Mouse (Mus musculus) C2C12 (cell line): Measurements from ENCODE around the gene Gpr137b. TPM values are rescaled to one million over a fixed set of nuclear protein-coding genes. Genes with fewer than 3 reads are reported as not detected.
"Not testable (repeated sequence)": the region's sequence is repeated elsewhere in the genome, so short reads cannot be mapped to it uniquely, and the experiment has no call there.

Experiments
- H3K27me3 ChIP-seq: one replicate; pipeline ENCODE4 v1.6.1; 2011; ENCODE audit not compliant: control insufficient read depth, insufficient read depth, insufficient read length
- H3K36me3 ChIP-seq: one replicate; pipeline ENCODE4 v1.6.1; 2011; ENCODE audit not compliant: control insufficient read depth, insufficient read depth
- H3K4me3 ChIP-seq: one replicate; pipeline ENCODE4 v1.5.1; 2011; ENCODE audit warnings: mild to moderate bottlenecking, control low read depth; ENCODE audit not compliant: poor library complexity, insufficient read depth, severe bottlenecking
- H3K79me2 ChIP-seq: one replicate; pipeline ENCODE4 v1.6.1; 2011; ENCODE audit not compliant: control insufficient read depth, insufficient read depth
- H3K79me3 ChIP-seq: one replicate; pipeline ENCODE4 v1.6.1; 2011; ENCODE audit warnings: low read depth, control low read depth
- H3ac ChIP-seq: one replicate; pipeline ENCODE3; 2011; ENCODE audit warnings: low read depth; ENCODE audit not compliant: control insufficient read depth, insufficient read length
- CEBPB ChIP-seq: IDR thresholded peaks from one replicate; pipeline ENCODE4 v1.6.1; 2011; ENCODE audit warnings: low read depth, mild to moderate bottlenecking, control low read depth, moderate library complexity
- CTCF ChIP-seq: IDR thresholded peaks from one replicate; pipeline ENCODE4 v1.5.1; 2011; ENCODE audit not compliant: control insufficient read depth, insufficient read depth, insufficient read length
- FOSL1 ChIP-seq: IDR thresholded peaks from one replicate; pipeline ENCODE4 v1.8.0; 2011; ENCODE audit warnings: mild to moderate bottlenecking, low read length; ENCODE audit not compliant: poor library complexity, insufficient read depth, severe bottlenecking
- MAX ChIP-seq: IDR thresholded peaks from one replicate; pipeline ENCODE4 v1.6.1; 2011; ENCODE audit warnings: mild to moderate bottlenecking, control low read depth
- MYOD1 ChIP-seq: IDR thresholded peaks from one replicate; pipeline ENCODE4 v1.6.1; 2011; ENCODE audit warnings: low read depth; ENCODE audit not compliant: control insufficient read depth, insufficient read length
- MYOG ChIP-seq: IDR thresholded peaks from one replicate; pipeline ENCODE4 v1.6.1; 2011; ENCODE audit not compliant: control insufficient read depth, insufficient read length; ENCODE audit errors: extremely low read depth
- USF1 ChIP-seq: IDR thresholded peaks from one replicate; pipeline ENCODE4 v1.6.1; 2011; ENCODE audit warnings: low read depth, mild to moderate bottlenecking, control low read depth, moderate library complexity
- polyA plus RNA-seq: library from polyadenylated mRNA; unstranded; fragments of >200 nt; fragmentation: generic; extraction: Trizol; gene quantifications from one replicate; pipeline ENCODE4 v1.2.1, GENCODE M21; 2012; ENCODE audit warnings: missing spikeins

Gpr137b gene
- polyA plus RNA-seq, 1 experiment, result 19.6 TPM

- Histone ChIP-seq H3K4me3 (no peak overlapping the region), H3K79me2 (peaks cover 20% of the 10 kb centered on the region), H3K79me3 (peaks cover 14% of the 10 kb centered on the region), H3K36me3 (peaks cover 13% of the 10 kb centered on the region), H3ac (no peak overlapping the region), H3K27me3 (no peaks in the 10 kb centered on the region)
- TF ChIP-seq FOSL1, result no peak
- TF ChIP-seq USF1, result no peak
- no peak for TF ChIP-seq MYOD1
- TF ChIP-seq MAX, result no peak
- no peak for TF ChIP-seq CEBPB
- no peak for TF ChIP-seq CTCF
- no peak for TF ChIP-seq MYOG
Measured at GRCm38 (mm10) chr13:13377180-13377579, 16.6 kb downstream of the Gpr137b start.

GRCm38 (mm10) chr13:13373965-13374364 lies 19.8 kb downstream of the Gpr137b start:
- Histone ChIP-seq H3K36me3 (peaks cover 21% of the 10 kb centered on the region), H3K79me2 (peaks cover 20% of the 10 kb centered on the region), H3K79me3 (peaks cover 16% of the 10 kb centered on the region)
- not testable (repeated sequence) for H3ac ChIP-seq, H3K4me3 ChIP-seq, H3K27me3 ChIP-seq

GRCm38 (mm10) chr13:13371436-13371835 lies 22.4 kb downstream of the Gpr137b start:
- peaks cover 10% of the 10 kb centered on the region for H3K79me2 ChIP-seq
- peaks cover 12% of the 10 kb centered on the region for H3K79me3 ChIP-seq
- not testable (repeated sequence) for H3ac ChIP-seq, H3K4me3 ChIP-seq, H3K27me3 ChIP-seq
- peaks cover 23% of the 10 kb centered on the region for H3K36me3 ChIP-seq

GRCm38 (mm10) chr13:13366371-13366770 lies 27.4 kb downstream of the Gpr137b start:
- not testable (repeated sequence) for H3K27me3 ChIP-seq, H3K4me3 ChIP-seq, H3K79me2 ChIP-seq, H3K79me3 ChIP-seq, H3ac ChIP-seq
- H3K36me3 ChIP-seq, result peaks cover 37% of the 10 kb centered on the region

GRCm38 (mm10) chr13:13363536-13363935 lies 30.3 kb downstream of the Gpr137b start:
- not testable (repeated sequence) for H3K79me3 ChIP-seq, H3K79me2 ChIP-seq, H3ac ChIP-seq, H3K4me3 ChIP-seq, H3K27me3 ChIP-seq
- H3K36me3 ChIP-seq, result peaks cover 45% of the 10 kb centered on the region

GRCm38 (mm10) chr13:13362261-13362660 lies 31.6 kb downstream of the Gpr137b start:
- H3ac ChIP-seq, H3K79me2 ChIP-seq, H3K79me3 ChIP-seq, H3K27me3 ChIP-seq, H3K4me3 ChIP-seq: not testable (repeated sequence)
- H3K36me3 ChIP-seq, result peaks cover 50% of the 10 kb centered on the region

- H3K36me3 ChIP-seq, result peaks cover 43% of the 10 kb centered on the region
- H3K79me2 ChIP-seq, H3ac ChIP-seq, H3K4me3 ChIP-seq, H3K79me3 ChIP-seq, H3K27me3 ChIP-seq: not testable (repeated sequence)
Measured at GRCm38 (mm10) chr13:13360045-13360444, 33.8 kb downstream of the Gpr137b start.

- not testable (repeated sequence) for H3K79me3 ChIP-seq, H3K4me3 ChIP-seq, H3K79me2 ChIP-seq, H3K27me3 ChIP-seq, H3ac ChIP-seq
- H3K36me3 ChIP-seq, result peaks cover 37% of the 10 kb centered on the region
Measured at GRCm38 (mm10) chr13:13358602-13359001, 35.2 kb downstream of the Gpr137b start.

- not testable (repeated sequence) for H3K79me2 ChIP-seq, H3K27me3 ChIP-seq, H3ac ChIP-seq, H3K4me3 ChIP-seq, H3K79me3 ChIP-seq
- peaks cover 33% of the 10 kb centered on the region for H3K36me3 ChIP-seq
Measured at GRCm38 (mm10) chr13:13358097-13358496, 35.7 kb downstream of the Gpr137b start.

- not testable (repeated sequence) for H3K27me3 ChIP-seq, H3K4me3 ChIP-seq, H3K36me3 ChIP-seq, H3K79me3 ChIP-seq, H3ac ChIP-seq, H3K79me2 ChIP-seq
Measured at GRCm38 (mm10) chr13:13352113-13352512, 41.7 kb downstream of the Gpr137b start.

GRCm38 (mm10) chr13:13350681-13351080 lies 43.1 kb downstream of the Gpr137b start:
- H3K79me3 ChIP-seq, H3K27me3 ChIP-seq, H3K79me2 ChIP-seq, H3K4me3 ChIP-seq, H3ac ChIP-seq, H3K36me3 ChIP-seq: not testable (repeated sequence)
